Mouse (Mus musculus): Measurements from ENCODE around the gene Lbhd2. TPM values are rescaled to one million over a fixed set of nuclear protein-coding genes. Genes with fewer than 3 reads are reported as not detected.

Gene Lbhd2
- total RNA-seq, 2 experiments from 2014 or later, result 2.2 to 3.7 TPM

DNA sequence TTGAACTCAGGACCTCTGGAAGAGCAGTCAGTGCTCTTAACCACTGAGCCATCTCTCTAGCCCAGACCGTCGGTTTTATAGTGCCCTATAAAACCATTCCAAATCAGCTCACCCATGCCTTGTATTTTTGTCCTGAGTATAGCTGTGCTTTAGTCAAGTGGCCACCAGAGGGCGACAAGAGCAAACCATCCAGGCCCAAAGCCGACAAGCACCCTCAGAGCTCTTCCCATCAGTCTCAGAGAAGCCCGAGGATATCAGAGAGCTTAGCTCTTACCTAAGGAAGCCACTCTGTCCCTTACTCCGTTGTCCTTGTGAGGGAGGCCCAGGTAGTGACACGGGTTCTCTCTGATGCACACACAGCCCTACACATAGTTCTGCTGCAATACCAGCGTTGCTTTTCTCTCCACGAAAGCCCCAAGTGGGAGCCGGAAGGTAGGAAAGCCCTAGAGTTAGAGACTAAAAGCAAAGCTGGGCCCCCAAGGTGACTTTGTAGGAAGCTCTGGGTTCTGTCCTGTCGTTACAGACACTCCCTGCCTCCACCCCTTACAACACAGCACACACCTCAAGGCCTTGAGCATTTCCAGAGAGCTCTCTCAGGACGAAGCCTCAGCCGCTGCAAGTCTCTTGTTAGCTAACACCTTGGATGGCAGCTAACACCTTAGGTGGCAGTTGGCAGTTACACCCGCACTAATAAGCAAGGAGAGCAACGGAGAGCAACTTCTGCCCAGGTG is 5.0 kb upstream of the Lbhd2 start:
- DNase-seq (ENCODE audit: low spot score in 2 of 2), result peak; percentile 78 to 82

DNA sequence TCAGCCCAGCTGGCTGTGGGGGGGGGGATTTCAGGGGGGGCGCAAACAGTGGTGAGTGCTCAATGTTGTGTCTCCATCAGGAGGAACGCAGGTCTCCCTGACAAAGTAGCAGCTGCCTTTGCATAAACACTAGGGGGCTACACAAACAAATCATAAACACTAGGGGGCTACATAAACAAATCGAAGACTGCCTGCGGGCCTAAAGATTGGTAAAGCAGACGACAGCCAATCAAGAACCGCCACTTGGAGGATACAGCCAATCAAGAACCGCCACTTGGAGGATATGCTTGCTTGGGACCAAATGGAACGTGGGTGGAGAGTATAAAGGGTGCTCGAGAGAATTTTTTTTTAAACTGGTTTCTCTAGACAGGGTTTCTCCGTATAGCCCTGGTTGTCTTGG is 1.7 kb upstream of the Lbhd2 start:
- no peak for DNase-seq (ENCODE audit: low spot score in 2 of 2)

DNA sequence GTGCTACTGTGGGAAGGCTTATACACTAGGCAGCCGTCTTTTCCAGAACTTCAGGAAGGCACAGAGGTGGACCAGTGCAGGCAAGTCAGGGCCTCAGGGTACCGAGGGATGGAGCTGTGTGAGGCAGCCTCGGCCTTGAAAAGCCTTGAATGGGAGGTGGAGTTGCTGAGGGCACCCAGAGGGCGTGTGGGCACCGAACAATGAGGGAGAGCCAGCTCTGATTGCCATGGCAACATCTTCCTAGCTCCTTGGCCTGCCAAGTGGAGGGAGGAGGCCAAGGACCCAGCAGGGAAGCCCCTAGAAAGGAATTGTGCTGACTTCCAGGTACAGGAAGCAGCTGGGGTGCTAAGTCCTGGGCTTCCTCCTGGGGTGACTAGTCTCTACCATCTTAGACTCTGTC is 3.0 kb downstream of the Lbhd2 start:
- no peak for DNase-seq (ENCODE audit: low spot score in 2 of 2)

DNA sequence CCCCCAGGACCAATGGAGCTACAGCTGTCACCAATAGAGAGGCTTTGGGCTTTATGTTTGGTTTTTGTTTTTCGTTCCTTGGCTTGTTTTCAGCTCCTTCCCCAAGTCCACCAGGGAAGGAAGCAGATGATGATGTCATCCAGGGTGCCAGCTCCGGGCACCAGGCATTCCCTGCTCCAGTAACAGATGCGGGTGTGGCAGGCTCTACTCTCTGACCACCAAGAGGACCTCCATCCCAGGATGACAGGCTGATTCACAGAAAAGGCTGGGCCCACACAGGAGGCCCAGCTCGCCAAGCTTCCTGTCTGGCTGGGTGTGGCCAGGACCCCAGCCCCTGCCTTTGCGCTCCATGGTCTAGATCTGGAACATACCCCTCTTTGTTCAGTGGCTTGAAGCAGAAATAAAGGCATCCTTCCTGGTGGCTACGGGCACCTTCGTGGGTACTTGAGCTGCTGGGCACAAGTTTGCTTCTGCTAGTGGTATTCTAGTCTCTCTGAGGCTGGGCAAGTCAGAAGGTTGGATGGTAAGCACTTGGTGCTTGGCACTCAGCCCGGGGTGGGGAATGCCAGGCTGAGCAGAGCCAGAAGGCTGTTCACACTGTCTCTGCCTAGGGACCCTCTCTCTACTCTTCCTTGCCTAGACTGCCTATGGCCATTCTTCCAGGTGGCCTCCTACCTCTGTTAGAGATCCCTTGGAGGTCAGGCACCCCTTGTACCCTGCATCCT is 5.2 kb downstream of the Lbhd2 start:
- DNase-seq (ENCODE audit: low spot score in 2 of 2), result no peak

DNA sequence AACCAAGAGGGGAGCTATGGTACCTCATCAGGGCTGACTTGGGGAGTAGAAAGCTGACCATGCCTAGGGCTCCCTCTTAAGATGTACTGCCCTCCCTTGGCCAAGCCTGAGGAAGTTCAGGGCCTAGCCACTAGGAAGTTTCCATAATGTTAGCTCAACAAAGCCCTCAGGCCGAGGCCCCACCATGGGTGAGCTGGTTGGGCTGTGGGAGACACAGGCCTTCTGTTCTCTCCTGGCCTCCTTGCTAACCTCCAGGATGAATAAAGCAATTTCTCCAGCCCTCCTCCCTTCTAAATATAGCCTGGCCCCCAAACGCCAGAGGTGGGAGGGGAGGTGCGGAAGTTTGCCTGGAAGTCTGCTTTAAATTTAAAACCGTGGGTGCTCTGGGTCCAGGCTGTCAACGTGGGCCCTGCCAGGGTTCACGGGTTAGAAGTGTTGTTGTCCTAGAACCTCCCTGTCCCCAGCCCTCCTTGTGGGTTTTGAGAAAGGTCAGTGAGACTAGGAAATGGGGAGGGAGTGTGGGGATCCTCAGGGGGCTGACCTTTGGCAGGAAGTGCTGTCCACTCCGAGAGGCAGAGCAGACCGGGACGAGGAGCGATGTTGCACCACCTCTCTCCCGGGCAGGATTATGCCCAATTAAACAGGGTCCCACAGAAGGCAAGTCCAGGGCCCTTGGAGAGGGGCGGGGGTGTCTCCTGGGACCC is 6.1 kb downstream of the Lbhd2 start:
- DNase-seq (ENCODE audit: low spot score in 2 of 2), result no peak

DNA sequence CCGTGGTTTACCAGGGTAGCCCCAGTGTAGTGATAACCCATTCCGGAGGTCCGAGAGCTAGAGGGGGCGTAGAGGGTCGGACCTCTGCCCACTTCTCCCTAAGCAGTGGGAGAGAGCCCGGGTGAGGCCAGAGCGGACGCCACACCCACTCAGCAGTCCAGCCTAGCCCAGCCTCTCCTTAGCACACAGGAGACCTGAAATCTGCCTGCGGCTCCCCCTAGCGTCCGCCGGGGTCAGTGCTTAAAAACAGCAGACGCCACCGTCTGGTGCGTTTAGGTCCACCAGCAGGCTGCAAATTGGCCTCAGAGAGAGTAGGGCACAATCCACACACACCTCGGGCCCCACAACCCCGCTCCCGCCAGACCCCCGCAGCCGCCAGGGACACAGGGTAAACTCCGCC is 6.7 kb downstream of the Lbhd2 start:
- DNase-seq (ENCODE audit: low spot score in 2 of 2), result peak; percentile 88 to 90

DNA sequence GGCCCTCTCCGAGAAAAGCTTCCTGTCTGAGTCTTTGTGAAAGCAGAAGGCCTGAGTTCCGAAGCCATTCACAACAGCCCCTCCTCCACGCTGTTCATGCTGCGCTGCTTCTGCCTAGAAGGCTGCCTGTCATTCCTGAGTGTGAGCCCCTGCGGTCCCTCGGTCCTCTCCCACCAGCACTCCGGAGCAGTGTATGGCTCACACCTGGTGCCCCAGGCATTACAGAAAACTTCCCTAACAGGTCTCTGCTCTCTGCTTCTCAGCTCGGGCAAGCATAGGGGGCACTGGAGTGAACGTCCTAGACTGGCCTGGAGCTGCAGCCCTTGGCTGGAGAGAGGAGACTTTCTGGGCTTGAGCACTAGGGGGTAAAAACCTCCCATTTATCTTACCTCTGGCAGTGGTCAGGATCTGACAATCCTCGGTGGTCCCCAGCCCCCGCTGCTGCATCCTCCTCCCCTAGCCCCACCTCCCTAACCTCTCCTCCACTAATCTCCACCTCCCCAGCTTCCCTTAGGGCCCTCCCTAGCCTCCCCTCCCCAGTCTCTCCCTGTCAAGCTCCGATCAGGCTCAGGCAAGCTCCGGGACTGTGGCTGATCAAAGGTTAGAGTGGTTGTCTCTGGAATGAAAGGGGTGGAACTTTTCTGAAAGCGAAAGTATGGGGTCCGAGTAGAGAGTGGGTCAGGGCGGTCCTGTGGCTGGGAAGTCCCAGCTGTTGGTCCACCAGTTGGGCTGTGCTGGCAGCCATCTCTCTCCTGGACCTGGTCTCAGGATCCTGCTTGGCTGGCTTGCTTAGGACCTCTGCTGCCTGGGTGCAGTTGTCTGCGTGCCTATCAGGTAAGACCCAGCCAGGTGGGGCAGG is 10.5 kb downstream of the Lbhd2 start, which contains the start of gene Exoc3l4:
Exoc3l4 (plus strand) TSS at position 97 of the 859 bp plus-strand sequence.
- DNase-seq (ENCODE audit: low spot score in 2 of 2), result no peak

DNA sequence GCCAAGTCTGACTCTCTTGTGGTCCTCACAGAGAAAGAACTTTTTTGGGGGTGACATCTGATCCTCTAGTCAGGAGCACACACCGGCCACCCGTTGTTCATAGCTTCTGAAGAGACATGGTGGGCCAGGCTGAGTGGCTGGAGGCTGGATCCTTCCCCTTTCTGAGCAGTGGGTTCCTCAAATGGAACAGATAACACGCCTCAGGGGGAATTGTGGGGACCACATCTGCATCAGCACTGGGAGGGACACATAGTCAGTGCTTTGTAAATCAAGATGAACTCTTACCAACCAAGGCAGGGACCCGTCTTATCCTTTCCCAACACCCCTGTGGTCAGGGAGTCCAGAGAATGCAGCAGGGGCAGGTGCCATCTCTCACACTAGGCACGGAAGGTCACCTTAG is 13.3 kb downstream of the Lbhd2 start:
- no peak for DNase-seq (ENCODE audit: low spot score in 2 of 2)

DNA sequence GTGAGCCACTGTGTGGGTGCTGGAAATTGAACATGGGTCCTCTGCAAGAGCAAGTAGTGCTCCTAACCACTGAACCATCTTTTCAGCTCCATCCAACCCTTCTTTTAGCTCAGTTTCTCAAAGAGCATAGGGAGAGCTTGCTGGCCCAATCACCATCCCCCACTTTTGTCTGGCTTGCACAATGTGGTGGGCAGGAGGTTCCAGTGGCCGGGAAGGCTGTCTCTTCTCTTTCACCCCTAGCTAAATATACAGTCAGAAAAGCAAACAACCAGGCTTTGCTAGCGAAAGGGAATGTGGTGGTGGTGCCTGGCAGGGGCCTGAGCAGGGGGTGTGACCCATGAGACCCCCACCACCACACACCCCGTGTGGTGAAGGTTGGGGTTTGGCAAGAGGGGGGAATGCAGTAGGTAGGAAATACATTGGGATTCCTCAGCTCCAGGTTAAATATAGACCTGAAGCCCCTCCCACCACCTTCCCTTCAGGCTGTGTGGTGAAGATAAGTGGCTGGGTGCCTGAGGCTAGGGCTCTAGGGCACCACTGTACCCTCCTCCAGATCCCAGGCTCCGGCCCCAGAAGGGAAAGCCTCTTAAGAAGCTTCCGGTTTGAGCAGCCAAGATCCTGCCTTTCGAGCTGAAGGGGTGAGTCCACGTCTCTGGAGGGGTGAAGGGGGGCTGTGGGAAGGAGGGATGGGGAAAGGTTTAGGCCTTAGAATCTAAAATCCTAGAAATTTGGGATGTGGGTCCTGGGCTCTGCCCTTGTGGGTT is 14.5 kb downstream of the Lbhd2 start:
- DNase-seq (ENCODE audit: low spot score in 2 of 2), result no peak

DNA sequence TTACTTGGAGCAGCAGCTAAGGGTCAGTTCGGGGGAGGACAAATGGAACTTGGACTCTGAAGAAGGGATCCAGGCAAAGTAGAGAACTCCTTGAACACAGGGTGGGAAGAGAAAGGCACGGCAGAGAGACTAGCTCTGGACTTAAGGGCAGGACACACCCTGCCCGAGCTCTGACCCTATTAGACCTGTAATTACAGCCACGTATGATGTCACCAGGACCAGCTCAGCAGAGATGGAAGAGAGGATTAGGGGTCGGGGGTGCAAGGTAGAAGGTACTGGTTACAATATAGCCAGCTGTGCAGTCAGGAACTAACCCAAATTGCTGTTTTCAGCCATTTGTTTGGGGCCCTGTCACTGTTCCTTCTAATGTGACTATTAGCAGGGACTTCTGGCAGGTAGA is 16.2 kb downstream of the Lbhd2 start:
- DNase-seq (ENCODE audit: low spot score in 2 of 2), result no peak

DNA sequence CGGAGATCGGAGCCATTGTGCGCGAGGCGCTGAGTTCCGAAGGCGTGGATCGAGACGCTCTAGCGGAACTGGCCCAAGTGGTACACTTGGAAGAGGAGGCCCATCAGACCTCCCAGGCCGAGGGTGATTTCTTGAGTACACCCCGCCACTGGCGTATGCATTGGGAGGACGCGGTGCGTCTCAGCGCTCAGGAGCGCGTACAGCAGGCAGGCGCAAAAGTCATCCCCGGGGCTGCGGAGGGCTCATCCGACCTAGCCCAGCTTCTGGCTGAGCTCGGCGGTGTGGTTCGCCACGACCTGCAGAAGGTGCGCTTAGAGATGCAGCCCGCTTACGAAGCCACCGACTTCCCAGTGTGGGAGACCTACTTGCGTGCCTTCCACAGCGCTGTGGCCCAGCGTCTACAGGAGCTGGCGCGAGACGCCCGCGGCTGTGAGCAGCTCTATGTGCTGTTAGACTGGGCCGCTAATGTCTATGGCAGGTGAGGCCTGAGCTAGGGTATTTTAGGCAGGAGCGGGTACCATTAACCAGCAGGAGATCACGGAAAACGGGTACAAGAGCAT is 17.0 kb downstream of the Lbhd2 start:
- DNase-seq (ENCODE audit: low spot score in 2 of 2), result no peak

DNA sequence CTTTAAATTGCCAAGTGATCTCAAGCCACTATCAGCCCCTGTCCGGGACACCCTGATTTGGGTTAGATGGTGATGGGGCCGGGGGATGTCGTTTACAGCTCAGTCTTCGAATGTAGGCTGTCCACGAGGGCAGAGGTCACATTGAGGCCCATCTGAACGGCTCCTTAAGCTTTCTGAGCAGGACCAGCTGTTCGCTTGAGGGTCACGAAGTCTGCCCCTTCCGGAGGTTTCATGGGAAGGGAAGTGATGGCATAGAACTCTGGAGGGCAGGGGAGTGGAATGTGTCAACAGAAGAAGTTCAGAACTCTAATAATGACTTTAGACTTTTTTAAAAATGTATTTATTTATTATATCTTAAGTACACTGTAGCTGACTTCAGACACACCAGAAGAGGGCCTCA is 17.9 kb downstream of the Lbhd2 start:
- DNase-seq (ENCODE audit: low spot score in 2 of 2), result no peak

DNA sequence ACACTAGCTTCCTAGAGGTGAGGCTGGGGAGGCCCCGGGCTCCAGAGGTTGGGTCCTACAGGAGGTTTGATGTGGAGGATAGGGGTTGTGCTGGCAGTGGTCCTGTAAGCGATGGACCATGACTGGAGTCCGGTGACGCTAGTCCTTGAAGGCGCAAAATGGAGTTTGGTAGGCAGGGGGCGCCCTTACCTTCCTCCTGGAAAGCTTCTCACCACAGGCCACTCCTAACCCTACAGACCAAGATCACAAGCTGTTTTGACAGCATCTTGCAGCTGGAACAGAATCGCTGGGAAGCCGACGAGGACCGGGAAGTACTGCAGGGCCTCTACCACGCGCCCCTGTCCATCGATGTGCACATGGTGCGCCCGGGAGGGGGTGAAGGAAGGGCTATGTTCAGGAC is 18.6 kb downstream of the Lbhd2 start:
- peak; percentile 83 to 89 for DNase-seq (ENCODE audit: low spot score in 2 of 2)

DNA sequence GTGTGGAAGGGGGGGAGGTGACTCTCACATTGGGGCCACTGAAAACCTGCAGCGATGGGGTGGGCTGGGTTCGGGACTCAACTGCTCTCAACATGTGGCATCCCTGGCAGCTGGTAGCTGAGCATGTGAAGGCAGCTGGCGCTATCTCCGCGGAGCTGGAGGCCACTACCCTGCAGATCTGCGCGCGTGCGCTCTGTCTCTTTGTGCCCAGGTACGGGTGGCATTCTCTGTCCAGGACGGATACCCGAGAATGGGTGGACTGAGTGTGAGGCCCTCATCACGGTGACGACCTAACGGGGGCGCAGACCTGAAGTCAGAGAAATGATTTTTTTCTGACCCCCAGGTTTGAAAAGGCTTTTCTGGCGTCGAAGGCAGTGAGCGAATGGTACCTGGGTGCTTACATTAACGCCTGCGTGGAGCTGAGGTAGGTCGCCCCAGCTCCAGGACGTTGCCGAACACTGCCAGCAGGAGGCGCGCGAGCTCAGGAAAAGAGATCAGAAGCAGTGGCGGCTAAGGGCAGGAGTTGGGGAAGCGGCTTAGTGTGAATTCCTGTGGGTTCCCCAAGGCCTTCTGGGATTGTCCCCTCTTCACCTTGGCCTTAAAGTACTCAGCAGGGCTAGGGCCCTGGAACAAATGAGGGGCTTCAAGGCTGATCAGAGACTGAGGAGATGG is 19.3 kb downstream of the Lbhd2 start:
- peak; percentile 92 to 99 for DNase-seq (ENCODE audit: low spot score in 2 of 2)

DNA sequence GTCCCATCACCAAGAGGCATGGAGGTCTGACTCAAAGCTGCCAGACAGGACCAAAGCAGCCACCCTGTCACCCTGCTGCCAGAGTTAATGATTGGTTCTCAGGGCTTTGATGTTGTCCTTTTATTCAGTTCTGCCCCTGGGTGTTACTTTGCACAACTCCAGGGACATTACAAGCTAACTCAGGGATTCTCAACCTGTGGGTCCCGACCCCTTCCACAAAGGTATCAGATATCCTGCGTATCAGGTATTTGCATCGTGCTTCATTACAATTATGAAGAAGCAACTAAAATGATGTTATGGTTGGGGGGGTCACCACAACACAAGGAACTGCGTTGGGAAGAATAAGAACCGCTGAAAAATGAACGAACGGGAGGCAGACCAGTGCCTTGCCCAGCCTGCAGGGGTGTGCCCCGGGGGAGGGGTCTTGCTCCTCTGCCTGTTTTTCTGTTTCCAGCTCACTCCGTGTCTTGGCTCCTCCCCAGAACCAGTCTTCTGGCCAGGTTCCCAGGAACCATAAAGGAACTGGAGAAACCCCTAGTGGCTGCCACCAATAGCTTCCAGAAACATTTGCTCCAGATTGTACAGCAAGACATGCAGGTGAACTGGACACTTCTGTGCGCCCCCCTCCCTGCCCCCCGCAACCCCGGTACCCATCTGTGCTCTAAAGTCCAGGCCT is 21.0 kb downstream of the Lbhd2 start:
- no peak for DNase-seq (ENCODE audit: low spot score in 2 of 2)

DNA sequence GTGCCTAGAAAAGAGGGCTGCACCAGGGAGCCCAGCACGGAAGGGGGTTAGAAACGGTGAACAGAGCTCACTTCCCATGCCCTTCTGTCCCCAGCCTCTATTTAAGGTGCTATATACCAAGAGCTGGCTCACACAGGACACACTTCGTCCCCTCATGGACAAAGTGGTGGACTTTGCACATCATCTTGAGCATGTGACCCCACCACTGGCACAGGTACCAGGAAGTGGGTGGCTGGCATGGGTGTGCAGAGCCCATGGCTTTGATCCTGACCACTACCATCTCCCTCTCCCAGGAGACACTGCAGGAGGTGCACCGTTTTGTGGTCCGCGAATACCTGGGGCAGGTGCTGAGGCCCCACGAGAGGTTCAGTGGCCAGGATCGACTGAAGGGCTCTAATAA is 21.8 kb downstream of the Lbhd2 start:
- DNase-seq (ENCODE audit: low spot score in 2 of 2), result no peak

DNA sequence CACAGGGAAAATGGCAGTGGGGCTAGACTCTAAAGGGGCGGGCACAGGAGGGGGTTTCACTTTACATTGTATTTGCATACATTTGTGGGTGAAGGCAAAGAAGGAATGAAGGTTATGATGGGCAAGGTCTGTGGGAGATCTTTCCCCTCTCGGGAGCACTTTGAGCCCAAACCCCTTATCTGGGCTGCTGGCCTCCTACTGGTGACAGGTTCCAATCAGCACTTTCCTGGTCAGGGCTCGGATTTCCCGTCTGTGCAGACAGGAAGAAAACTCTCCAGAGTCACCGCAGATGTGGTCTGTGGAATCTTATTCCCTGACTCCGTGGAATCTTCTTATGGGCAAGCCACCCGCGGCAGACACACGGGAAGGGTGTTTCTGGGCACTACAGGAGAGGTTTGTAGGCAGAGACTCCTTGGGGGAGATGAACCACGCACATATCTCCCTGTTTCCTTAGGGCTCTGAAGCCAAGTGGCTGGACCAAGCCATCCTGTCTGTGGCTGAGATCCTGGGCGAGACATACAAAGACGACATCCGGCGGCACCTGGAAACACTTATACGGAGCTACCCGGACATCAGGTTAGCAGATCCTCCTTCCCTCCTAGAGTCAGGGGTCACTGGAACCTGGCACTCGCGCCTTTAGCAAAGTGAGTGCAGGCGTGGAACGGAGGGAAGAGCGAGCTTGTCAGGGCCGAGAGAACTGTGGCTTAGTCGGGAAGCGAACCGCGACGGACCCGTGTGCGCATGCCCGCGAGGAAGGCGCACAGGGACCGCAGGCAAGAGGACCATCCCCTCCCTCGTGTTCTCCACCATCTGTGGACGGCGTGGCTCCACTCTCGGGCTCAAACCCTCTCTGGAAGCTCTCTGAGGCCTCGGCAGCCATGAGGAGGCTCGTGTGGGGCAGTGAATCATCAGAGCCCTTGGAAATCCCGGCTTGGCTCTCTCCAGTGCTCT is 22.6 kb downstream of the Lbhd2 start:
- no peak for DNase-seq (ENCODE audit: low spot score in 2 of 2)
